ENCODE assay signal across 21 mouse cellular contexts in the genomic region with DNA sequence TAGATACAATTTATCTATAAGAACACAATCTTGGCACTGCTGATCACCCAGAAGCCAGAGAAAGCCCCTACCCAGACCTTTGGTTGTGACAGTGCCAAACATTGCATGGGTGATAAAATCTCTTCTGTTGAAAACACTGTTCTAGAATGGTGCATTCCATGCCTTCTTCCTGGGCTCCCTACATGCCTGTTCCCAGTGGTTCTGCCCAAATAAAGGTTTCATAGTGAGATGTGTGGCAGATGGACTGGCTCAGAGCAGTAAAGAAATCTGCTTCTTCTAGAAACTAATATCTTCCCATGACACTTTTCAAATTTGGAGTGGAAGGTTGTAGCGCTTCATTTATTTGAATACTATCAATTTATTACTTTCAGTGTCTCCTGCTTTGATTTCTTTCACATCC. TPM values are rescaled to one million over a fixed set of nuclear protein-coding genes. Genes with fewer than 3 reads are reported as not detected.
"Had no signal": no experiment of that assay in that cellular context is flagged by ENCODE, and none has a peak within 500 bp of the region (broad histone marks: within the 10 kb centered on the region; RNA-seq: fewer than 3 reads in every experiment).

No protein-coding gene starts in this region.

- H3K27ac ChIP-seq: neural tube, embryonic 15.5 days; stomach, embryonic 15.5 days; stomach, postnatal 0 days had no signal

- H3K9me3 ChIP-seq: neural tube, embryonic 15.5 days; stomach, embryonic 15.5 days had no signal

- H3K4me2 ChIP-seq: neural tube, embryonic 15.5 days; stomach, embryonic 15.5 days had no signal

- DNase-seq: retina, postnatal 1 day; right cerebral cortex, adult 18-20 months; right cerebral cortex, postnatal 14 days; right cerebral cortex, postnatal 25 days; right cerebral cortex, postnatal 4 days; spleen, adult 18-20 months; thymus, adult 18-20 months; thymus, adult 2 months; thymus, postnatal 14 days; thymus, postnatal 25 days; thymus, postnatal 36 days; thymus, postnatal 4 days had no signal

- H3K4me1 ChIP-seq: neural tube, embryonic 15.5 days; stomach, embryonic 15.5 days had no signal

- H3K36me3 ChIP-seq: neural tube, embryonic 15.5 days; stomach, embryonic 15.5 days had no signal

- H3K9ac ChIP-seq: neural tube, embryonic 15.5 days; stomach, embryonic 15.5 days had no signal

- H3K27me3 ChIP-seq: neural tube, embryonic 15.5 days; stomach, embryonic 15.5 days had no signal

- H3K4me3 ChIP-seq: neural tube, embryonic 15.5 days; stomach, embryonic 15.5 days had no signal

RNA-seq across cellular contexts. Expression of gene Ankrd34c, which starts 41.0 kb away (rescaled TPM):
- polyA plus RNA-seq: small intestine, adult 2 months; spleen, adult 2 months; stomach, embryonic 14.5 days; stomach, embryonic 15.5 days; stomach, embryonic 16.5 days; stomach, postnatal 0 days; testis, adult 2 months; thymus, adult 2 months; thymus, postnatal 0 days had no signal
